Mouse (Mus musculus) hindbrain, embryonic 10.5 days (tissue): Measurements from ENCODE around the gene Eif3g. TPM values are rescaled to one million over a fixed set of nuclear protein-coding genes. Genes with fewer than 3 reads are reported as not detected.

Experiments used
- DNase-seq: peaks from one replicate; pipeline ENCODE4 v3.0.0-alpha.2; 2017; ENCODE audit warnings: low spot score
- H3K27ac ChIP-seq: fragments of 300-500 bp; sonication (generic); 2 replicates; pipeline ENCODE4 v1.5.1; 2016; ENCODE audit warnings: mild to moderate bottlenecking, moderate library complexity
- H3K27me3 ChIP-seq: fragments of 300-500 bp; sonication (generic); 2 replicates; pipeline ENCODE4 v1.6.1; 2016; ENCODE audit warnings: mild to moderate bottlenecking; ENCODE audit not compliant: poor library complexity, insufficient read depth, severe bottlenecking
- H3K36me3 ChIP-seq: fragments of 300-500 bp; sonication (generic); 2 replicates; pipeline ENCODE4 v1.6.1; 2016; ENCODE audit warnings: mild to moderate bottlenecking, moderate library complexity
- H3K4me1 ChIP-seq: fragments of 300-500 bp; sonication (generic); replicated peaks from 2 replicates; pipeline ENCODE4 v1.6.1; 2016; ENCODE audit warnings: mild to moderate bottlenecking
- H3K4me3 ChIP-seq: fragments of 300-500 bp; sonication (generic); 2 replicates; pipeline ENCODE4 v1.5.1; 2016; ENCODE audit warnings: mild to moderate bottlenecking, moderate library complexity
- H3K9me3 ChIP-seq: fragments of 300-500 bp; sonication (generic); 2 replicates; pipeline ENCODE4 v1.6.1; 2016; ENCODE audit warnings: mild to moderate bottlenecking, moderate library complexity
- WGBS: fragments of 180-500 bp; shearing (Covaris S2); methylation state at CpG from one replicate; pipeline ENCODE4 v1.1.7; 2016; 5-methylcytosine and 5-hydroxymethylcytosine counted together
- polyA plus RNA-seq: library from polyadenylated mRNA; unstranded; fragments of >200 nt; fragmentation: Nextera tagmentation; extraction: Ambion mirVana; gene quantifications from 2 replicates; pipeline ENCODE4 v1.2.1, GENCODE M21; 2016

Gene Eif3g
- 406 and 412 TPM in 2 replicates for polyA plus RNA-seq

DNA sequence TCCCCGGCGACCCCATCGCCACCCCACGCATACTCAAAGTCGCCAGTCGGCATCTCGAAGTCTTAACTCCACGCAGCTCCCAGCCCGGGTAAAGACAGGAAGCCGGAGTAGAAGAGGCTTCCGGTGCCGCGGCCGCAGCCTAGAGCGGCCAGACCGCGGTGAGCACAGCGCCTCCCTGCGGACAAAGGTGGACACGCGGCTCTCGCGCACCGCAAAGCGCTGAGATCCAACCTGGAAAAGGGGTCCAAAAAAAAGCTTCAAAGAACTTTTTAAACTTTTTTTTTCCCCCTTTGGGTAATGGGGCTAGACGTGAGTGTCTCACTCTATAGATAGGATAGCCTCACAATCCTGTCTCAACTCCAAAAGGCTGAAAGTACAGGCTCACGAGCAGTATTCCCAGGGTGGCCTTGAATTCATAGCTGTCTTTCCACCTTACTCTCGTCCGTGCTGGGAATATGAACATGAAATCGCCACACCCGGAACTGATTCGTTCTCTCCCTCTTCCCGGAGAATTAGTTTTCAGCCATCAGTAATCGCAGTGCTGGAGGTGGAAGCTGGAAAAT is at the start of gene Eif3g:
Gene Eif3g, minus strand, starts transcription at position 113 of the 563 bp plus-strand sequence.
- Histone ChIP-seq H3K27me3 (no peaks in the 10 kb centered on the region), H3K4me3 (peak within 1 kb of the TSS; percentile 92), H3K4me1 (peaks cover 25% of the 10 kb centered on the region), H3K27ac (peak within 1 kb of the TSS; percentile 94), H3K9me3 (no peaks in the 10 kb centered on the region), H3K36me3 (peaks cover 40% of the 10 kb centered on the region)
- 6% methylated on average over 34 of the region's 34 CpGs for WGBS
- DNase-seq: peak; percentile 86

DNA sequence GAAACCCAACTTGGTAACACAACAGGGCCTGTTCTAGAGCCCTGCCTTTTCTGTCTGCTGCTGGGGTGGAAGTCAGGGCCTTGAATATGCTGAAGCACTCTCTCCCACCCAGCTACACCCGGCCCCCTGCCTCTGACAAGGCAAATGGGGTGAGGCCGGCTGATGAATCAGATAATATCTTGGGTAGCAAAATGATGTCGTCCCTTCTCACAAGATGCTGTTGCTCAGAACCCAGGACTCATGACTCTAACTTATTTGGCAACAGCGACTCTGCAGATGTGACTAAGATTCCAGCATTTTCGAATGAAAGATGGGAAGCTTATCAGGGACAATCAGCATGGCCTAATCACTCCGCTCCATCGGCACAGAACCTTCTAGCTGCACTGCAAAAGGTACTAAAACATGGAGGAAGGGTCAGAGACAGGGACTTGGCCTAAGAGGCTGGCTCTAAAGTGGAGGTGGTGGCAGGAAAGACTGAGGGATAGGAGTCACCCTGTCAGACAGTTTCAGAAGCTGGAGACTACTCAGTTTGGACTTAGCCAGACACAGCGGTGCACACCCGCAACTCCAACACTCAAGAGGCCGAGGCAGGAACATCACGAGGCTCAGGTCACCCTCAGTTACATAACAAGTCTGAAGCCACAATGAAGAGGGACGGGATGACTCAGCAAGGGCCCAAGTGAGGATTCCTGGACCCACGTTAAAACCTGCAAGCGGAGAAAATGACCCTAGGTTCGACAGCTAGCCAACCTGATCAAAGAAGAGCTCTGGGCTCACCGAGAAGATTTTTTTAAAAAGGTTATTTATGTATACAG is 47.9 kb upstream of the Eif3g start:
- 88% methylated on average over 16 of the region's 16 CpGs for WGBS
- H3K27me3 ChIP-seq: no peaks in the 10 kb centered on the region
- H3K4me1 ChIP-seq: peaks cover 37% of the 10 kb centered on the region
- no peak overlapping the region for H3K27ac ChIP-seq
- H3K9me3 ChIP-seq: no peaks in the 10 kb centered on the region
- H3K36me3 ChIP-seq: peaks cover 81% of the 10 kb centered on the region
- DNase-seq: no peak
- no peak overlapping the region for H3K4me3 ChIP-seq

DNA sequence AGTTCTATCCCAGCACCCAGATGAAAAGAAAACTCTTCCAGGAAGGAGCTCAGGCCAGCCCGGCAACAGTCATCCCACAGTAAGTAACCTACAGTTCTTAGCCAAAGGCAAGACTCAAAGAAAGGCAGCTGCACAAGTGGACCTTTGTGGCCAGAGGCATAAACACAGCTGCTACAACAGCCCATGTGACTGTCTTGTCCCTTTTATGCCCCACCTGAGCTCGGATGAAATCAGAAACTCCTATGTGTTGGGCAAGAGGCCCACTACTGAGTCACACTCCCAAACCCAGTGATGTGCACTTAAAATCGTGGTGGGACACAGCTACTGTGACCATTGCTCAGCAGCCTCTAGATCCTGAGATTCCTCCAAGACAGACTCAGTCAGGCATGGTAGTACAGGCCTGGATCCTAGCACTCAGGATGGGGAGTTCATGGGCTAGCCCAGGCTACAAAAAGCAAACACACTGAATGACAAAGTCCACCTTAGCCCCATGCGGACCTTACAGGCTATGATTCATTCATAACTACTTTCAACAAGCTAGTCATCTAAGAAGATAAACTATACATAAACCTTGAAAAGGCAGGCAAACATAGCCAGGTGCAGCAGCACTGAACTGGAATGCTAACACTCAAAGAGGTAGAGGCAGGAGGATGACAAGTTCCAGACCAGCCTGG is 46.4 kb upstream of the Eif3g start:
- no peak overlapping the region for H3K4me3 ChIP-seq
- 0 out of 2 replicates have a peak overlapping the region, but pooled peaks have one; percentile 23 for H3K27ac ChIP-seq
- no peaks in the 10 kb centered on the region for H3K9me3 ChIP-seq
- H3K36me3 ChIP-seq: peaks cover 95% of the 10 kb centered on the region
- H3K4me1 ChIP-seq: peaks cover 25% of the 10 kb centered on the region
- H3K27me3 ChIP-seq: no peaks in the 10 kb centered on the region
- DNase-seq: no peak
- WGBS: 79% methylated on average over 4 of the region's 4 CpGs

DNA sequence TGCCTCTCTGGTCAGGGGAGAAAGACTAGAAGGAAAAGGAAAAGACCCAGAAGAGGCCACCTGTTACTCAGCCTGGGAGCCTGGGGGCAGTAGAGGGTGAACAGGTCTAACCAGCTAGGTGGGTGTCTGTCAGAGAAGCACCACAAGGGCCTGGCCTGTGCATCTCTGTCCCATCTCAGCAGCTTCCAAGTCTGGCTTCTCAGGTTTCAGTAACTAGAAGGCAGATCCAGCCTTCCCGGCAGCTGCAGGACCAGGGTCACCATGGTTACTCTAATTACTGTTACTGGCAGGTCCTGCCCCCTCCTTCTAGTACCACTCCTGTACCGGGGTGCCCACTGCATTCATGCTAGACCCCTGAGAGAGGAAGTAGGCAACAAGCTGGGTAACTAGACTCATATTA is 45.5 kb upstream of the Eif3g start:
- Histone ChIP-seq H3K4me3 (no peak overlapping the region), H3K4me1 (peaks cover 25% of the 10 kb centered on the region), H3K27me3 (no peaks in the 10 kb centered on the region), H3K9me3 (no peaks in the 10 kb centered on the region), H3K36me3 (peaks cover 96% of the 10 kb centered on the region), H3K27ac (no peak overlapping the region; the same call in 1 of the 2 replicates)
- WGBS: 18% methylated on average over 2 of the region's 2 CpGs
- DNase-seq: peak; percentile 38

DNA sequence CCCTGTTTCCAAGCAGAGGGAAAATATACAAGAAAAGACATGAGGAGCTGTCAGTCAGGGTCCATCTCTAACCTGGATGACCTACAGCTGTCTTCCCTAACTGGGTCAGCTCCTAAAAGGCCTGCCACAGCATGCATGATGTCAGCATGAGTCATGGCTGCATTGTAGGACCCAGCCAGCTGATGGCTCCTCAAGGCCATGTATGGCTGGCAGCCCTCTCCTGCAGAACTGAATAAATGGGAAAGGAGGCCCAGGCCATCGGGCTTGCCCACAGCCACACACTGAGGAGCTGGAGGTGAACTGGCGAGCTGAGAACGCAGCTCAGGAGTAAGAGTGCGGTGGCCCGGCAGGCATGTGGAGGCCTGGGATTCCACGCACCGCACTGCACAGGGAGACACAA is 45.0 kb upstream of the Eif3g start:
- Histone ChIP-seq H3K27me3 (no peaks in the 10 kb centered on the region), H3K27ac (no peak overlapping the region), H3K4me3 (no peak overlapping the region), H3K36me3 (peaks cover 97% of the 10 kb centered on the region), H3K9me3 (no peaks in the 10 kb centered on the region), H3K4me1 (peaks cover 25% of the 10 kb centered on the region)
- no peak for DNase-seq
- WGBS: 94% methylated on average over 7 of the region's 7 CpGs

DNA sequence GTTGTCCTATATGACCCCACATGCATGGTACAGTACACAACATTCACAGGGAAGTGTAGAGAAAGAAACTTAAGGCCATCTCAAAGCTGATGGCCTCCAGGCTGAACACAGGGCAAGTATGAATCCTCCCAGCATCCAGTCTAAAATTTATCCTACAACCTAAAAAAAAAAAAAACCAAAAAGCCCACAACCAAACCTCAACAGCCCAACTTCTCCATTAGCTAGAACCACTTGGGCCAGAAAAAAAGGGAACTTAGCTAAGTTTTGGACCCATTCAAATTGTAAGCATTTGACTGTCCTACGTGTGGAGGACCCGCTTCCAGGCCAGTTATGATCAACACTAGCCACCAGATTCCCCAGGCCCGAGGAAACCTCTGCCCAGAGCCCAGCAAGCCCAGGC is 24.8 kb upstream of the Eif3g start:
- no peaks in the 10 kb centered on the region for H3K9me3 ChIP-seq
- peaks cover 99% of the 10 kb centered on the region for H3K36me3 ChIP-seq
- H3K4me1 ChIP-seq: no peaks in the 10 kb centered on the region
- 93% methylated on average over 3 of the region's 3 CpGs for WGBS
- H3K4me3 ChIP-seq: no peak overlapping the region
- no peaks in the 10 kb centered on the region for H3K27me3 ChIP-seq
- no peak overlapping the region for H3K27ac ChIP-seq
- no peak for DNase-seq

DNA sequence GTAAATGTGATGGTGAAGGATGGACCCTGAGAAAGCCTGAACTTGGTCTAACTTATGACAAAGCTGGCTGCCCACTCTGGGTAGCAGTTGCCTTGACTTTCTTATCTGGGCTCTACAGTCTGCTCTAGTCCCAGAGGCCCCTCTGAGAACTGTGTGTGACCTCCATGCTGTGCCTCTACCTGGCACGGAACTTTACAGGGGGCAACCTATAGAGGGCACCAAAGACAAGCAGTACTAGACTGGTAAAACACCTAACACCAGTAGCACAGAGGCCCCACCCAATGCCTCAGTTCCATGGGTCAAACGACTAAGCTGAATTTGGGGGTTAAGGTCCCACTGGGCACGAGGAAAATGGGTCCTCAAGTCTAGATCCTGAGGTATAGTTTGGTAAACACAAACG is 17.7 kb upstream of the Eif3g start:
- no peaks in the 10 kb centered on the region for H3K4me1 ChIP-seq
- no peak for DNase-seq
- no peaks in the 10 kb centered on the region for H3K9me3 ChIP-seq
- H3K27me3 ChIP-seq: no peaks in the 10 kb centered on the region
- H3K4me3 ChIP-seq: no peak overlapping the region
- peaks cover 100% of the 10 kb centered on the region for H3K36me3 ChIP-seq
- H3K27ac ChIP-seq: no peak overlapping the region
- WGBS: 85% methylated on average over 4 of the region's 4 CpGs

DNA sequence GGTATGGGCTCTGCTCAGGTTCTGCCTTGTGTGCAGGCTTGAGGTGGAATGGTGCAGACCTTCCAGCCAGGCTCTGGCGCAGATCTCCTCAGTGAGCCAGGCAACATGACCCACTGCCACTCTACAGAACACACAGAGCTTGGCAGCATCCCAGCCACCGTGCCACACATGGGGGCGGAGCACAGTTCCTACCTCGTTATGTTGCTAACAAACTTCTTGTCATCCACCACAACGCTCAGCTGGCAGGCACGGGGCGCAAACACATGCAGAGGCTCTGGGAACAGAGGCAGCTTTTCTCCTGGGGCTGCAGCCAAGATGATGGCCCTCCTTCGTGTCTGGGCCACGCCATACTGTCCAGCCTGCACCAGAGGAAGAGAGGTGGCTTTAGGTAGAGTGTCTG is 11.5 kb upstream of the Eif3g start:
- Histone ChIP-seq H3K36me3 (peaks cover 100% of the 10 kb centered on the region), H3K27ac (no peak overlapping the region), H3K4me1 (no peaks in the 10 kb centered on the region), H3K9me3 (no peaks in the 10 kb centered on the region), H3K27me3 (no peaks in the 10 kb centered on the region), H3K4me3 (no peak overlapping the region)
- WGBS: 95% methylated on average over 9 of the region's 9 CpGs
- no peak for DNase-seq

DNA sequence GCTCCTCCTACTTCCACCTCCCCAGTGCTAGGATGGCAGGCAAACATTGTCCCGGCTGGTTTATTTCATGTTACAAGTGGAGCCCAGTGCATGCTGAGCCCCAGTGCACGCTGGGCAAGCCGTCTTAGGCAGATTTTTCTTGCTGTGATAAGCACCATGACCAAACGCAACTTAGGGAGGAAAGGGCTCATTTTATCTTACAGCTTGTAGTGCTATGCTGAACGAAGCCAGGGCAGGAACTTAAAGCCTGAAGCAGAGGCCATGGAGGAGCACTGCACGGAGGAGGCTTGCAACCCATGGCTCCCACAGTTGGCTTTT is 3.7 kb upstream of the Eif3g start:
- no peak overlapping the region for H3K27ac ChIP-seq
- no peak for DNase-seq
- no peak overlapping the region; the same call in 1 of the 2 replicates for H3K4me3 ChIP-seq
- 45% methylated on average over 6 of the region's 6 CpGs for WGBS
- no peaks in the 10 kb centered on the region for H3K27me3 ChIP-seq
- H3K4me1 ChIP-seq: peaks cover 19% of the 10 kb centered on the region
- H3K36me3 ChIP-seq: peaks cover 39% of the 10 kb centered on the region
- no peaks in the 10 kb centered on the region for H3K9me3 ChIP-seq

DNA sequence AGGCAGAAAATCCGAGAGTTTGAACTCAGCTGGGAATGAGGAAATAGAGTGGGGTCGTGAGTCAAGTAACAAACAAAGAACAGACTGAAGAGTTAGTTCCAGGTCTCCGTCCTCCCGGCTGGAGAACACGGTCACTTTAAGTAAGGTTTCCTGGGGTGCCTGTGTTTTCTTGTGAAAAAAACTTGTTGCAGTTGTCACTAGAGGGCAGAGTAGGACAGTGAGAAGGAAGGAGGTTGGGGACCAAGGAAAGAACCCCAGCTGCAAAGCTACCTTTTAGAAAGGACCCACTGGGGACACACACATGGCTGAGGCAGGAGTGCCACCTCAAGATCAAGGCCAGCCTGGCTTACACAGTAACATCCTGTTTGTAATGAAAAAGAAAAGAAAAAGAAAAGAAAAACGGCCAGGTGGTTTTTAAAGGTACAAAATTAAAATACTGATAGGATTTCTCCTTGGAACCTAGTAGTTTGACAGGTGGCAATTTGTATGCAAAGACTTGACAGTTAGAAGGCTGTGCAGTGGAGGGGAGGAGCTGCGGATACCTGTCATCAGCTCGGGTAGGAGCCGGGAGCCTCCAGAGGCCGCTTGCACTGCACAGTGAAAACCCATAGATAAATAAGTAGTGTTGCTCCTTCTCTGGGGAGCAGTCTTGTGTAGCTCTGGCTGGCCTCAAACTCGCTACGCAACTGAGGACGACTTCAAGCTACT is 3.2 kb upstream of the Eif3g start:
- WGBS: 20% methylated on average over 13 of the region's 13 CpGs
- Histone ChIP-seq H3K27me3 (no peaks in the 10 kb centered on the region), H3K36me3 (peaks cover 39% of the 10 kb centered on the region), H3K9me3 (no peaks in the 10 kb centered on the region), H3K4me1 (peaks cover 24% of the 10 kb centered on the region), H3K27ac (no peak overlapping the region), H3K4me3 (no peak overlapping the region; the same call in 1 of the 2 replicates)
- DNase-seq: no peak

DNA sequence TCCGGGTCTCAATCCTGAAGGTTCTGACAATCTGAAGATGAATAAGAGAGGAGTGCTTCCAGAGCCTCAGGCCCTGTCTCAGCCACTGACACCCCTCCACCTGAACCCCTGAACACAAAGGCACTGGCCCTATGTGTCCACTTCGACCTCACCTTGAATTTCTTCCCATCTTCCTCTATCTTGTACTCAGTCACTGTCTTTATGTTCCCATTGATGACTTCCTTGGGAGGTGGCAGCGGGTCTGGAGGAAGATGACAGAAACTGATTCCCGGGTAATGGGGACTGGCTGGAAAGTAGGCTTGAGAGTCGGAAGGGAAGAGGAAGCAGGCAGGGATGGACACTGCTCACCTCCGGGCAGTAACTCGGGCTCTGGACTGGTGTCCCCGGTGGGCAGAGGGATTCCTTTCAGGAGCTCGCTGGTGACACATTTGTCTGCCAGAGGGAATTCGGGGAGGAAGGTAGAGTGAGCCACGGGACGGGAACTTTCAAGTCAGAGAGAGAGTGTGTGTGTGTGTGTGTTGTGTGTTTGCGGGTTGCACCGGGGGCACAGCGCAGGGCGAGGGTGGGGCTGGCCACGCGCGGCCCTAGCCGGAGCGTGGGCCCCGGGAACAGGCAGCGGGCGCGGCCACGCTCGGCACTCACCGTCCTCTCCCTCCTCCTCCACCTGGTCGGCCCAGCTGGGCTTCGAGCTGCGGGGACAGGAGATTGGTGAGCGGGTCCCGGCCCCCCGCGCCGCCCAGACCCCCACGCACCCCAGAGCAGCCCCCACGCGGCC is 500 bp downstream of the Eif3g start:
- Histone ChIP-seq H3K27ac (peak overlapping the region; percentile 94), H3K9me3 (no peaks in the 10 kb centered on the region)
- no peak for DNase-seq

DNA sequence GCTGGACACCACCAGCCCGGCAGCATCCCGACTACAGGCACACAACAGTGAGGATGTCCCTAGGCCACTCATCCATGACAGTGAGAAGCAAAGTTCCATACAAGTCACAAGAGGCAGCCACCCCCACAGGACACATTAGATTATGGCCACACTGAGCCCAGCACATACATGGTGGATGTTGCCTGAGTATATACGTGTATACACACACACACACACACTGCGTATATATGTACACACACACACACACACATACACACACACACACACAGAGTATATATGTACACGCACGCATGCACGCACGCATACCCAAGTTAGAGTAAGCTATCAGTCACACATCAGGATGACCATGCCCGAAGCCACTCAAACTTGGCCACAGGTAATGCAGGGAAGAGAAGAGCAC is 3.0 kb downstream of the Eif3g start:
- DNase-seq: no peak
- peaks cover 20% of the 10 kb centered on the region for H3K4me1 ChIP-seq
- H3K9me3 ChIP-seq: no peaks in the 10 kb centered on the region
- no peak overlapping the region for H3K4me3 ChIP-seq
- WGBS: 96% methylated on average over 9 of the region's 9 CpGs
- peaks cover 69% of the 10 kb centered on the region for H3K36me3 ChIP-seq
- H3K27me3 ChIP-seq: no peaks in the 10 kb centered on the region
- H3K27ac ChIP-seq: no peak overlapping the region

More for the DNA sequence above, 500 bp downstream of the Eif3g start:
- Histone ChIP-seq H3K4me1 (peaks cover 25% of the 10 kb centered on the region), H3K4me3 (peak overlapping the region; percentile 92), H3K27me3 (no peaks in the 10 kb centered on the region), H3K36me3 (peaks cover 44% of the 10 kb centered on the region)
- WGBS: 5% methylated on average over 39 of the region's 39 CpGs
